Mouse (Mus musculus) liver, adult 10 weeks (tissue): Measurements from ENCODE around the gene Gm15446. TPM values are rescaled to one million over a fixed set of nuclear protein-coding genes. Genes with fewer than 3 reads are reported as not detected.

ENCODE experiments used
- polyA plus RNA-seq: library from polyadenylated mRNA; stranded (reverse); fragments of 350-450 nt; fragmentation: Illumina TruSeq; extraction: RNeasy Lipid Tissue Mini Kit (QIAGEN cat#74804); gene quantifications from one replicate; pipeline ENCODE4 v1.2.3, GENCODE M21; 2014; ENCODE audit warnings: low read depth, low replicate concordance

The Gm15446 gene
- 48.0 TPM for polyA plus RNA-seq

GRCm38 (mm10) chr5:109923261-109924071 lies at the start of gene Gm15446:
Gene Gm15446, plus strand, starts transcription at chr5:109923400.

Other genes with a start within 250 kb of the Gm15446 start
- gene 5430403G16Rik, start 232.4 kb upstream of the Gm15446 start, polyA plus RNA-seq, result 4.9 TPM
- 9.5 TPM for gene 4930522L14Rik, start 171.5 kb upstream of the Gm15446 start, polyA plus RNA-seq
- gene Zfp932, start 73.1 kb downstream of the Gm15446 start, polyA plus RNA-seq, result 48.7 TPM
- 3.6 TPM for gene Gm17655, start 149.1 kb downstream of the Gm15446 start, polyA plus RNA-seq
- 6.0 TPM for gene Gm35315, start 171.0 kb downstream of the Gm15446 start, polyA plus RNA-seq
- not detected for gene Plcxd1, start 176.6 kb downstream of the Gm15446 start, polyA plus RNA-seq
- gene Gtpbp6, start 184.8 kb downstream of the Gm15446 start, polyA plus RNA-seq, result not detected
- 4.1 TPM for gene Zfp605, start 186.7 kb downstream of the Gm15446 start, polyA plus RNA-seq
- 12.9 TPM for gene Chfr, start 212.4 kb downstream of the Gm15446 start, polyA plus RNA-seq